In genomic region chr15:102230408-102231321, GRCm38 (mm10) we compare ENCODE assay signal across 17 mouse cellular contexts. TPM values are rescaled to one million over a fixed set of nuclear protein-coding genes. Genes with fewer than 3 reads are reported as not detected.
DNase-seq lines count a peak whose midpoint lies in the region; ATAC-seq and TF ChIP-seq lines count a peak whose summit lies in the region.
"Had no signal": no experiment of that assay in that cellular context is flagged by ENCODE, and none has a peak within 500 bp of the region (broad histone marks: within the 10 kb centered on the region; RNA-seq: fewer than 3 reads in every experiment).

No protein-coding gene starts in this region.

- H3K4me2 ChIP-seq in liver, embryonic 11.5 days, result peak overlapping the region; percentile 46
- H3K4me2 ChIP-seq: forebrain, embryonic 12.5 days; midbrain, embryonic 11.5 days; neural tube, embryonic 13.5 days had no signal

- no peak for TF ChIP-seq CTCF in bone marrow, adult 2 months (IDR thresholded peaks at IDR 0.05; ENCODE audit: control insufficient read depth, insufficient read depth, low read length)

- peaks cover 41% of the 10 kb centered on the region for H3K4me1 ChIP-seq in liver, embryonic 11.5 days (replicated peaks; ENCODE audit: control insufficient read depth, insufficient read depth, low read length)
- H3K4me1 ChIP-seq in bone marrow, adult 2 months (ENCODE audit: control insufficient read depth, insufficient read depth, low read length), result peaks cover 7% of the 10 kb centered on the region
- H3K4me1 ChIP-seq in megakaryocyte, embryonic 14.5 days, result peaks cover 68% of the 10 kb centered on the region
- H3K4me1 ChIP-seq: neural tube, embryonic 13.5 days had no signal

- no peaks in the 10 kb centered on the region for H3K9me3 ChIP-seq in liver, embryonic 11.5 days (ENCODE audit: control insufficient read depth, low read length)
- peaks cover 4% of the 10 kb centered on the region for H3K9me3 ChIP-seq in megakaryocyte, embryonic 14.5 days
- H3K9me3 ChIP-seq: forebrain, embryonic 12.5 days; neural tube, embryonic 13.5 days had no signal

- H3K9ac ChIP-seq in liver, embryonic 11.5 days (ENCODE audit: low read depth, low read length), result no peak overlapping the region
- H3K9ac ChIP-seq: neural tube, embryonic 13.5 days had no signal

- ATAC-seq in liver, embryonic 11.5 days (replicated peaks; ENCODE audit: low FRiP score), result no peak
- ATAC-seq: intestine, postnatal 0 days had no signal

- no peak overlapping the region for H3K27ac ChIP-seq in liver, embryonic 11.5 days (ENCODE audit: low read depth, low read length)
- H3K27ac ChIP-seq in bone marrow, adult 2 months (ENCODE audit: control insufficient read depth, insufficient read depth, low read depth, low read length, poor library complexity), result peak overlapping the region; percentile 44
- H3K27ac ChIP-seq: forebrain, embryonic 12.5 days; neural tube, embryonic 13.5 days had no signal

- H3K36me3 ChIP-seq in liver, embryonic 11.5 days (ENCODE audit: control insufficient read depth, insufficient read depth, low read length), result no peaks in the 10 kb centered on the region
- peaks cover 19% of the 10 kb centered on the region for H3K36me3 ChIP-seq in megakaryocyte, embryonic 14.5 days (replicated peaks; ENCODE audit: low read length)
- H3K36me3 ChIP-seq: forebrain, embryonic 12.5 days had no signal

- DNase-seq in liver, embryonic 11.5 days (ENCODE audit: low spot score), result no peak
- no peak for DNase-seq in liver
- peak; percentile 64 for DNase-seq in CD4-positive, CD25-positive, alpha-beta regulatory T cell, adult 2 months (ENCODE audit: low read depth, low spot score)
- DNase-seq in kidney, adult 9 months, result no peak
- no peak for DNase-seq in layer of hippocampus, postnatal 14 days (ENCODE audit: low spot score in 2 of 2)
- no peak for DNase-seq in heart, adult 8-10 months (ENCODE audit: low spot score)
- DNase-seq: adrenal gland, postnatal 10 days; cerebellum, adult 11 months; gastrocnemius, postnatal 36 days had no signal

- TF ChIP-seq POLR2A in bone marrow, adult 2 months (IDR thresholded peaks at IDR 0.05; ENCODE audit: borderline replicate concordance, control insufficient read depth, low read depth, low read length), result no peak

- no peaks in the 10 kb centered on the region for H3K27me3 ChIP-seq in liver, embryonic 11.5 days (replicated peaks; ENCODE audit: control insufficient read depth, insufficient read depth, low read length)
- peaks cover 24% of the 10 kb centered on the region for H3K27me3 ChIP-seq in megakaryocyte, embryonic 14.5 days (replicated peaks)

- H3K4me3 ChIP-seq in liver, embryonic 11.5 days (ENCODE audit: low read depth, low read length), result no peak overlapping the region
- H3K4me3 ChIP-seq in bone marrow, adult 2 months (replicated peaks; ENCODE audit: control insufficient read depth, low read depth, low read length), result peak overlapping the region; percentile 71
- peak overlapping the region; percentile 86 for H3K4me3 ChIP-seq in megakaryocyte, embryonic 14.5 days (replicated peaks)
- H3K4me3 ChIP-seq: forebrain, embryonic 12.5 days; neural tube, embryonic 13.5 days had no signal

- 75% methylated on average over 17 of the region's 17 CpGs for WGBS in liver, embryonic 11.5 days
- WGBS in bone marrow, adult 2 months, result 56% methylated on average over 17 of the region's 17 CpGs

RNA-seq across cellular contexts. Expression of gene Itgb7, which starts 1.1 kb away (rescaled TPM):
- polyA plus RNA-seq in liver, embryonic 11.5 days (2014; fragmentation: Nextera tagmentation; extraction: Ambion mirVana), result 3.9 and 4.1 TPM in 2 replicates
- 39.1 and 140 TPM in 2 replicates for polyA plus RNA-seq in bone marrow, adult 2 months (2011; ENCODE audit: insufficient read depth, insufficient read length, low replicate concordance, missing spikeins)
- polyA plus RNA-seq in megakaryocyte, embryonic 14.5 days (2012; ENCODE audit: insufficient read depth, low replicate concordance), result 1.9 and 19.9 TPM in 2 replicates
- 1 to 10 TPM; 2.1 to 4.2 TPM for total RNA-seq in layer of hippocampus, postnatal 14 days (2021)
- total RNA-seq in heart, adult 8-10 months (2022), result 1 to 10 TPM in 2 of 4 experiments, under 1 TPM in 2; 0.82 to 3.2 (median 1.5) TPM

RNA-seq across cellular contexts. Expression of gene Csad, which starts 26.1 kb away (rescaled TPM):
- 33.3 and 35.1 TPM in 2 replicates for polyA plus RNA-seq in liver, embryonic 11.5 days (2014; fragmentation: Nextera tagmentation; extraction: Ambion mirVana)
- 13.6 and 18.5 TPM in 2 replicates for polyA plus RNA-seq in bone marrow, adult 2 months (2011; ENCODE audit: insufficient read depth, insufficient read length, low replicate concordance, missing spikeins)
- 13.8 and 14.5 TPM in 2 replicates for polyA plus RNA-seq in megakaryocyte, embryonic 14.5 days (2012; ENCODE audit: insufficient read depth, low replicate concordance)
- total RNA-seq in layer of hippocampus, postnatal 14 days (2021), result 10 to 100 TPM; 40.5 to 42.4 TPM
- 10 to 100 TPM; 14.2 to 18.9 (median 16.2) TPM for total RNA-seq in heart, adult 8-10 months (2022)

RNA-seq across cellular contexts. Expression of gene Rarg, which starts 26.7 kb away (rescaled TPM):
- 11.1 and 11.5 TPM in 2 replicates for polyA plus RNA-seq in liver, embryonic 11.5 days (2014; fragmentation: Nextera tagmentation; extraction: Ambion mirVana)
- polyA plus RNA-seq in bone marrow, adult 2 months (2011; ENCODE audit: insufficient read depth, insufficient read length, low replicate concordance, missing spikeins), result 17.1 and 36.3 TPM in 2 replicates
- polyA plus RNA-seq in megakaryocyte, embryonic 14.5 days (2012; ENCODE audit: insufficient read depth, low replicate concordance), result 68.7 and 69.9 TPM in 2 replicates
- total RNA-seq in layer of hippocampus, postnatal 14 days (2021), result 10 to 100 TPM in 1 of 2 experiments, 1 to 10 TPM in 1; 8.8 to 11.2 TPM
- 10 to 100 TPM; 15.3 to 20.6 (median 17.3) TPM for total RNA-seq in heart, adult 8-10 months (2022)

RNA-seq across cellular contexts. Expression of gene Zfp740, which starts 27.6 kb away (rescaled TPM):
- polyA plus RNA-seq in liver, embryonic 11.5 days (2014; fragmentation: Nextera tagmentation; extraction: Ambion mirVana), result 38.1 and 38.3 TPM in 2 replicates
- polyA plus RNA-seq in bone marrow, adult 2 months (2011; ENCODE audit: insufficient read depth, insufficient read length, low replicate concordance, missing spikeins), result 22.8 and 34.5 TPM in 2 replicates
- 2.5 and 3.8 TPM in 2 replicates for polyA plus RNA-seq in megakaryocyte, embryonic 14.5 days (2012; ENCODE audit: insufficient read depth, low replicate concordance)
- 10 to 100 TPM; 69.8 to 76.3 TPM for total RNA-seq in layer of hippocampus, postnatal 14 days (2021)
- 10 to 100 TPM; 31.5 to 40.0 (median 35.5) TPM for total RNA-seq in heart, adult 8-10 months (2022)

RNA-seq across cellular contexts. Expression of gene Gm9918, which starts 39.7 kb away (rescaled TPM):
- polyA plus RNA-seq in liver, embryonic 11.5 days (2014; fragmentation: Nextera tagmentation; extraction: Ambion mirVana), result 0.13 TPM in 1 of 2 replicates, not detected in the other
- polyA plus RNA-seq in bone marrow, adult 2 months (2011; ENCODE audit: insufficient read depth, insufficient read length, low replicate concordance, missing spikeins), result not detected in 2 replicates
- polyA plus RNA-seq in megakaryocyte, embryonic 14.5 days (2012; ENCODE audit: insufficient read depth, low replicate concordance), result not detected in 2 replicates
- total RNA-seq in layer of hippocampus, postnatal 14 days (2021), result not detected
- not detected for total RNA-seq in heart, adult 8-10 months (2022)
- total RNA-seq: adrenal gland, postnatal 10 days; gastrocnemius, postnatal 36 days; heart, postnatal 25 days; layer of hippocampus, adult 18-20 months had no signal
- polyA plus RNA-seq: intestine, postnatal 0 days had no signal
